Mouse (Mus musculus): ENCODE measurements around the gene Rab36.

Rab36 gene

DNA sequence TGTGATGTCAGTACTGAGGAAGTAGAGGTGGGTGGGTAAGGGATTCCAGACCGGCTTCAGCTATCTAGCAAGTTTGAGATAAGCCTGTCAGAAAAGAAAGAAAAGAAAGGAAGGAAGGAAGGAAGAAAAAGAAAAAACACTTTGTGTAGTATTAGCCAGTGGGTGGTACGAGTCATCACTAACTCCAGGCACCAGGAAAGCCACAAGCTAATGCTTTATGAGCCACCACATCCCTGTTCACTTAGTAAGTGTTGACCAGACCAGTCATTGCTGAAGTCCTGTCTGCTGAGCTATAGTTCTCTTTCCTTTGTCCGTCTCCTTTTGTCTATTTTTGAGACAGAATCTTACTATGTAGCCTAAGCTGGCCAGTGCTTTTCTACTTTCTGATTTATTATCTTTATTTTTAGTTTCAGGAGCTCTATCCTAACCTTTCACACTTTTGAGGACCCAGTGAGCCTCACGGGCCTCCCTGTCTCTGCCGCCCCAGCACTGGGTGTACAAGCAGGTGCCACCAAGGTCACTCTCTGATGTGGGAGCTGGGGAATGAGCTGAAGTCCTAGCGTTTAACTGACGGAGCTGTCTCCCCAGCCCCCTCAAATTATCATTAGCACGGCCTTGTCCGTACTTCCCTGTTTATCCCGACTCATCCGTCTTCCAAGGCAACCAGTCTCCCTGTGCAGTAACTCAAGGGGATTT is 33.6 kb downstream of the Rab36 start:
- DNase-seq (ENCODE audit: low spot score in 2 of 2), result no peak

DNA sequence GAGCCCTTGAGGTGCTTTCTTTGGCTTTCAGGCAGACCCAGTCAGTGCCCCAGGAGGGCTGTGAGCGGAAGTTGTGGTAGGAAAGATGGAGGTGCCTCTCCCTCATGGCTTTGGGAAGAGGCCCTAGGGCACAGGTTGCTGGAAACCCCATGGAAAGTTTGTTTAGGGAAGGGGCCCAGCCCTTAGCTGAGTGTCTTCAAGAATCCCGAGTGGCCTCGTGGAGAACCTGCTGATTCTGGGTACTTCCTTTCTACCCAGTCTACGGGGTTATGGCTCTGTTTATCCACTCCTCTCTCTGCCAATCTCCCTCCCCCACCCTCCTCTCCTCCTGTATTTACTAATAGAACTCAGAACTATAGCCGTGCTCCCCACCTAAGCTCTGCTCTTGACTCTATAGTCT is 38.8 kb downstream of the Rab36 start:
- DNase-seq (ENCODE audit: low spot score in 2 of 2), result no peak

DNA sequence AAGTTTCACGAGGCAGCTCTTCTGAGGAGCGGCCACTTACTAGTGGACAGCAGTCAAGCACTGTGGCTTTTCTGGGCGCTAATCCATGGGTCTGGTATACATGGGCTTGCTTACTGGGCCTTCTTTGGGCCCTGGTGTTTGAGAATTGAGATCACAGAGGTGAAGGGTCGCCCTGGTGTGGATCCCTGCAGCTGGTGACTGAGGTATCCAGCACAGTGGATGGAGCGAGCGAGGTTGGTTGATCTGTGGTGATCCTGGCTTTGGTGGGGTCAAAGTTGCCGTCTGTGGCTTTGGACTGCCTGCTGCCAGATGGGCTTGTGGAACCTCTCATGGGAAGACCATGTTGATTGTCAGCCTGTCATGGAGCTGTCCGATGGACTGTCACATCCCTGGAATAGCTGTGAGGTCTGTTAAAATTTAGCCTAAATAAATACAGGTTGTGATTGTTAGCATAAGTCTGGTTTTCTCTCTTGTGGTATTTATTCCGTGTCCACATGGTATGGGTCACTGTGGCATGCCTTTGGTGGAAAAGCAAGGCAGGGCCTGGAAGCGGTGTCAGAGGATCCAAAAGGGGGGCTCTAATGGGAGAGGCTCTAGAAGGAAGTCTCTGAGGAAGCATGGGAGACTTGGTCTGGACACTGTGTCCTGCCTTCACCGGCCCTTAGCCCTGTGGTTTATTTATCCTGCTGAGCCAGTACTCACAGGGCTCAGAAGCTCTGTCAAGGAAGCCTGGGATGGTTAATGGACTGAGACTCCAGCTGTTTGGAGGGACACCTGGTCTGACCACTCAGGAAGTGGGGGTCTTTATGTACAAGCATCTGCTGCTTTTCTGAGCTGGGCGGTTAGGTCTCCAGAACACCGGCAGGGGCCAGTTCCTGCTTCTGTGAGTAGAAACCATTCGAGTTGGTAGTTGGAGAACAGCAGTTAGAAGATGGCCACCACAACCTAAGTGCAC is 41.6 kb downstream of the Rab36 start:
- DNase-seq (ENCODE audit: low spot score in 2 of 2), result no peak

DNA sequence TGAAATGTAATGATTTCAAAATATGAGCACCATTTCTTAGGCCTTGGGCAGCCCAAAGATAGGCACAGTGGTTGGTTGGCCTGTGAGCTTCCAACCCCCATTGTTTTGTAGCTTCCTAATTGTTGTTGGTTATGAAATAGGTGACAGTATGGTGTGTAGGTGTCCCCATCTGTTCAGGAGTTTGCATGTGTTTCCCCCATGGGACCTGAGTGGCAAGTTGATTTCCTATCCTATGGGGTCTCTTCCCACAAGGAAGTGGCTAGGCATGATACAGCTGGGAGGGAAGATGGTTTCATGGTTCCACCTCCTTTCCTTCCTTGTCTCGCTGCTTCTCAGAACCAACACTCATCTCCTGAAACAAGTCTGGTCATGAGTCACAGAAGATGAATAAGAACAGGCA is 48.5 kb downstream of the Rab36 start:
- DNase-seq (ENCODE audit: low spot score in 2 of 2), result no peak

DNA sequence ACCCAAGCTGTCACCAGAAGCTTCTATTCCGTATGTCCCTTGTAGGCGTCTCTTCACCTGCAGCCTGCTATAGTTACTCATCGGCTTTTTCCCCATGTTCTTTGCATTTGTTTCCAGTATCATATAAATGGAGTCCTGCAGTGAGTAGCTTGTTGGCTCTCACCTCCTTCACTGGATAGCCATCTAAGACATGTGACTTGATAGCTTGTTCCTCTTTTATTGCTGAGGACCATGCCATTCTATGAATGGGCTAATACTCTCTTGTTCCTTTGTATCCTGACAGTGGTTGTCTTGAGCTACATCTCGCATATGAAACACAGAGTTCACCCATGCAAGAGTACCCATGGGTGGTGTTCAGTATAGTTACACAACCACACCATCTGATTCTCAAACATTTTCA is 51.6 kb downstream of the Rab36 start:
- no peak for DNase-seq (ENCODE audit: low spot score in 2 of 2)

DNA sequence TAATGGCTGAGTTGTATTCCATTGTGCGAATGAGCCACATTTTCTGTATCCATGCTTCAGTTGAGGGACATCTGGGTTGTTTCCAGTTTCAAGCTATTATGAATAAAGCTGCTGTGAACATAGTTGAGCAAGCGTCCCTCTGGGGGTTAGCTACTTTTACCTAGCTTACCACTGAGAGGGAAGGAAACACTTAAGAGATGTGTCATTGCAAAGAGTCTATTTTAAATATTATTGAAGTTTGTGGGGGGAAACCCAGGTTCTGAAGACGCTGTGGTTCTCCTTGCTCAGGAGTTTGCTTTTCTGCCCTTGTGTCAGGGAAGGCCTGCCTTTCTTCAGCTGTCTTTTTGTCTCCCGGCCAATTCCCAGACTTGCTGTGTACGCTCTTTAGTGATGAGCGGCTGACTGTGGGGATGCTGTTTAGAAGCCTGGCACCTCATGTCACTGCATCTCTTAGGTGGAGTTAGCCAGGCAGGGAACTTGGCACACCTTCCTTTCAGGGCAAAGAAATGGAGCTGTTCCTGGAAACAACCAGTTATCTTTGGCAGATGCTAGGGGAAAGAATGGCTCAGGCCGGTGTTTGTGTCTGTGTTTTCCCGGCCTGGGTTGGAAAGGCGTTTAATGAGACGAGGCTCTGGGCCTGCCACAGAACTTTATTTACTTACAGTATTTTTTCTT is 54.8 kb downstream of the Rab36 start:
- DNase-seq (ENCODE audit: low spot score in 2 of 2), result no peak

DNA sequence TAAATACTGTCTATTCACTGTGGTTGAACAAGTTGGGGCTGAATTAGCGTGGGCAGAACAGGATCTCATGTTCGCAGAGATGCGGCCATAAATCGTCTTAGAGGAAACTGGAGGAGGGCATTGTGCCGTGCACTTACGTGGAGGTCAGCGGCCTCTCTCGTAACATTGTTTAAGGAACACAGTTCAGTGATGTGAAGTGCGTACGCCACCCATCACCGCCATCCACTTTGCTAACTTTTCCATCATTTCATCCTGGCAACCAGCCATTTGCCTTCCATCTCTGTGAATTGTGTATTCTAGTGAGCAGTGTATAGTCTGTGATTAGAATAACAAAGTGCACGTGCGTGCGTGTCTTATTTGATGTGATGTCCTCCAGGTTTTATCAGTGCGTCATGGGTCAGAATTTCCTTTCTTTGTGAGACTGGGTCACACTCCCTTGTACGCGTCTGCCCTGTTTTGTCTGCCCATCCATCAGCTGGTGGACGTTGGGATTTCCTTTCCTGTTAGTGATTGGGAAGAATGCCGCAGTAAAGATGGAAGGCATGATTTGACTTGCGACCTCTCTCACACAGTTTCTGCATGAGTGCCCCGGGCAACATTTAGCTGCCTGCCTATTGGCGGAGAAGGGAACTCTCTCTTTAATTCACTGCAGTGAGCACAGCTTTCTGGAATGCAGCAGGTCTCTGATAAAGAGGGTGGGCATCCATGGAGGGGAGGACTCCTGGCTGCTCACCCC is 56.6 kb downstream of the Rab36 start:
- DNase-seq (ENCODE audit: low spot score in 2 of 2), result no peak

DNA sequence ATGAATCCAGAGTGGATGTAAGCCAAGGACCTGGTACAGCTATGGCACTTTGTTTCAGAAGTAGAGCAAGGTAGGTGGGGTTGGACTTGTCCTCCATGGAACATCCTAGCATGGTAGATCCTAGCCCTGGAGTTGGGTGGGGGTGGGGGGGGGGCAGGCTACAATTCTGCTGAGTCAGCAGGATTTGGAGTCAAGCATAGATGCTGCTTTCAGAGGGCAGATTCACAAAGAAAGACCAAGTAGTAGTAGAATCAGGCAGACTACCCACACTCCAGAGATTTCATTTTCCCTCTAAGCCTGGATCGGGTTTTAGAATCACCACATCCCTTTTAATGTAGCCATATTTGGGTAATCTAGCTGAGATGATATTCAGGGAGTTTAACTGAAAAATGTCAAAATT is 57.5 kb downstream of the Rab36 start:
- no peak for DNase-seq (ENCODE audit: low spot score in 2 of 2)

DNA sequence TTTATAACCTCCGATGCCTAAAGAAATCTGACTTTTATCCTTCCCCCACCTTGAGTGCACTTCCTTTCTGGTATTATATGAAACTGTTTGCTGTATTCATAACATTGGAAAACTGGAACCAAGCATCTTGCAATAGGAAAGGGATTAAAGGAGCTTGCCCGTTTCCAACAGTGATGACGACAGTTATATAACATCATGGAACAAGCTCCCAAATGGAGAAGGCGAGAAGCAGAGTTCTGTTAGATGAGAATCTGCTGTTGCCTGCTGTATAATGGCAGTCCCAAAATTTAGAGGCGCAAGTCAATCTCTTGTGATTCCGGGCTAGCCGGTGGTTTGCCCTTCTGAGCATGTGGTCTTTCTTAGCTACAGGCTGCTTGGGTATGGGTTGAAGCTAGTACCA is 58.4 kb downstream of the Rab36 start:
- DNase-seq (ENCODE audit: low spot score in 2 of 2), result no peak

DNA sequence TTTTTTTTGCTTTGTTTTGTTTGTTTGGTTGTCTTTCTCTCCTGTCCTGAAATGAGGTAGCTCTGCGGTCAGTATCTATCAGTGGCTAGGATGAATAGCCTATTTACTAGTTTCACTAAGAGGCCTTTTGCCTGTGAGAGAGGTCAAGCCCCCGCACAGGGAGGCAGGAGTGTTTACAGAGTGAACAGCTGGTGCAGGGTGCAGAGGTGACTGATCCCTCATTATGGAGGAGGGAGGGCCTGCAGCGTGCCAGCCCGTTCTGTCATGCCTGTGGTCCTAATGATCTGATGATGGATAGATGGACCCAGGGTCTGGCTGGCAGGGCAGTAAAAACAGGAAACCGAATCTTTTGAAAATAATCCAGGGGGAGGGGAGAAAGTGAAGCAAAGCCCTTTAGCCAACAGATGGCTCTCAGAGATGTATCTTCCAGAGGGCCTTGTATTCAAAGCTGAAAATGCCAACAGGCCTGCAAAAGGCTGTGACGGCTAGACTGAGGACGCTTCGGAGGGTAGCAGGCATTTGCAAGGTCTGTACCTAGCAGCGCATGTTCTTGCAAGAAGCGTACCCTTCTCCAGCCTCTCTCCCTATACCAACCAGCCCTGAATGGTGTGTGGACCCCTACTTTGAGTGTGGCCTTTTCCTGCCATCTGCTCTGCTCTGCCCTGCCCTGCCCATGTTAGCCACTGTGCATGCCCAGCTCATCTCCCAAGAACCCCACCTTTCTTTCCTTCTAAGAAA is 61.8 kb downstream of the Rab36 start:
- DNase-seq (ENCODE audit: low spot score in 2 of 2), result no peak

DNA sequence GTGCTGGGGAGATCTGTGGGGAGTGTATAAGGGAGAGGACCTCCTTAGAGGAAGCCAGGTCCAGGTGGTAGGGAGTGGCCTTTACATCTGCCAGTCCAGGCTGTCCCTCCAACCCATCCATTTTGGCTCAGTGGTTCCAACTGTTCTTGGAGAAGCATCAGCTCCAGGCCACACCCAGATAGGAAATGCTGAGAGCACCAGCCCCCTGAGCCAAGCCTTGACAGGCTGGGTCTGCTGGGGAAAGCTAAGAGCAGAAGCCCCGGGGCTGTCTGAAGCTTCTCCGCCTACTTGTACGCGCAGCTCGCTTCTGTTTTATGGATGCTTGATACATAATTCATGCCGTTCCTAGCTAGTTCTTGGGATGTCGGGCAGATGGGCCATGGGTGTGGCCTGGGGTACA is 63.4 kb downstream of the Rab36 start:
- peak in 1 of 2 experiments; percentile 62 for DNase-seq (ENCODE audit: low spot score in 2 of 2)

DNA sequence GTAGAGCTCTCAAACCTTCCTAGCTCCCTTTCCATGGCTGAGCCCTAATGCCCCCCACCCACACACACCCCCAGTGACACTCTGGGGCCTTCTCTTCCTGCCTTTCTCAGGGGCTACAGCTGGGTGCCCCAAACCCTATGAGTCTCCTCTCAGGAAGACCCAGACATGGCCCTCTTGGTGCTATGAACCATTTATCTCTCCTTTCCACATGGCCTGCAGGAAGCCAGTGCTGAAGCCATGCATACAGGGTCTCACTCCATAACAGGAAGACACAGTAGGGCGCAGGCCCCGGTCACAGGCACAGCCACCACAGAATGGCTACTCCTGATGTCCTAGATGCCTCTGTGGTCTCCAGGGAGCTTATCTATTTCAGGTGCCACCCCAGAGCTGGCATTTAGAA is 66.6 kb downstream of the Rab36 start:
- no peak for DNase-seq (ENCODE audit: low spot score in 2 of 2)
